In the genomic region with DNA sequence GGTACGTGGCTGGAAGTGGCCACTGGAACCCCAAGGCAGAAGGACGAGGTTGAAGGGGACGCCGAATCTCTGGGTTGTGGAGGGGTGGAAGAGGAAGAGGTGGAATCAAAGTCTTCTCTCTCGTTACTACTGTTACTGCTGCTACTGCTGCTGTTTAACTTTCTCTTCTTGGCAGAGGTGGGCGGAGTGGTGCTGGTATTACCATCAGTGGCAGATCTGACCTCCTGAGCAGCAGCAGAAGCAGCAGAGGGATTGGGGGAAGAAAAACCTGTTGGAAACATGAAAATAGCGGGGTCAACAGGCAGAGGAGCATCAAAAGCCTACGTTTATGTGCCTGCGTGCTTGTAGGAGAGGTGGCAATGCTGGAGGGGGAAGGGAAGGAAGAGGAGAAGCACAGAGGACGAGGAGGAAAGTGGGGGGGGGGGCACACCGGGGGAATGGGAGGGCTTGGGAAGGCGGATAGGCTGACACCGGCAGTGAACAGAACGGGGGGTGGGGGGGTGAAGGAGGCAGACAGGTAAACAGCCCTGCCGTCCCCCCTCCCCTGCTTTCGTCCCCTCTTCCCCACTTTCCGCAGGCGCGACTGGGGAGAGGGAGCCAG, we compare ENCODE assay signal across 8 mouse cellular contexts. TPM values are rescaled to one million over a fixed set of nuclear protein-coding genes. Genes with fewer than 3 reads are reported as not detected.
DNase-seq lines count a peak whose midpoint lies in the region; ATAC-seq and TF ChIP-seq lines count a peak whose summit lies in the region.

No protein-coding gene starts in this region.

- H3K4me2 ChIP-seq in embryonic facial prominence, embryonic 14.5 days (ENCODE audit: low read depth, low read length) = peak overlapping the region; percentile 65
- peak overlapping the region; percentile 69 for H3K4me2 ChIP-seq in heart, embryonic 15.5 days
- H3K4me2 ChIP-seq in liver, embryonic 15.5 days = peak overlapping the region; percentile 72
- peak overlapping the region; percentile 58 for H3K4me2 ChIP-seq in neural tube, embryonic 11.5 days (ENCODE audit: low read depth)

- H3K27me3 ChIP-seq in testis, adult 2 months (ENCODE audit: control insufficient read depth, insufficient read depth, low read length) = no peaks in the 10 kb centered on the region
- no peaks in the 10 kb centered on the region for H3K27me3 ChIP-seq in embryonic facial prominence, embryonic 14.5 days (replicated peaks; ENCODE audit: control insufficient read depth, insufficient read depth, low read length)
- H3K27me3 ChIP-seq in heart, embryonic 15.5 days = no peaks in the 10 kb centered on the region
- H3K27me3 ChIP-seq in liver, embryonic 15.5 days = no peaks in the 10 kb centered on the region
- H3K27me3 ChIP-seq in neural tube, embryonic 11.5 days (ENCODE audit: control insufficient read depth, insufficient read depth, low read length) = no peaks in the 10 kb centered on the region

- TF ChIP-seq CTCF in testis, adult 2 months (IDR thresholded peaks at IDR 0.05; ENCODE audit: control insufficient read depth, insufficient read depth, insufficient replicate concordance, low read depth, low read length) = no peak

- peak overlapping the region; percentile 75 for H3K9ac ChIP-seq in embryonic facial prominence, embryonic 14.5 days (ENCODE audit: low read depth, low read length)
- peak overlapping the region; percentile 71 for H3K9ac ChIP-seq in heart, embryonic 15.5 days
- H3K9ac ChIP-seq in liver, embryonic 15.5 days = peak overlapping the region; percentile 63
- peak overlapping the region; percentile 58 for H3K9ac ChIP-seq in neural tube, embryonic 11.5 days (ENCODE audit: low read length)

- H3K4me1 ChIP-seq in testis, adult 2 months (ENCODE audit: control insufficient read depth, insufficient read depth, low read length) = peaks cover 5% of the 10 kb centered on the region; the same call in 1 of the 2 replicates
- no peaks in the 10 kb centered on the region for H3K4me1 ChIP-seq in embryonic facial prominence, embryonic 14.5 days (ENCODE audit: control insufficient read depth, insufficient read depth, low read length)
- no peaks in the 10 kb centered on the region for H3K4me1 ChIP-seq in heart, embryonic 15.5 days (replicated peaks)
- peaks cover 9% of the 10 kb centered on the region; the same call in 1 of the 2 replicates for H3K4me1 ChIP-seq in liver, embryonic 15.5 days (replicated peaks)
- no peaks in the 10 kb centered on the region for H3K4me1 ChIP-seq in neural tube, embryonic 11.5 days (ENCODE audit: control insufficient read depth, insufficient read depth, low read length)

- no peak for DNase-seq in testis, postnatal 14 days (ENCODE audit: low spot score)
- DNase-seq in embryonic facial prominence, embryonic 14.5 days (ENCODE audit: low spot score) = peak; percentile 6
- peak; percentile 18 for DNase-seq in kidney, postnatal 14 days
- no peak for DNase-seq in neural tube, embryonic 11.5 days (ENCODE audit: low spot score)
- peak; percentile 20 for DNase-seq in thymus, postnatal 4 days

- no peaks in the 10 kb centered on the region for H3K9me3 ChIP-seq in embryonic facial prominence, embryonic 14.5 days (ENCODE audit: control insufficient read depth, low read length)
- no peaks in the 10 kb centered on the region for H3K9me3 ChIP-seq in heart, embryonic 15.5 days (replicated peaks)
- H3K9me3 ChIP-seq in liver, embryonic 15.5 days (replicated peaks) = no peaks in the 10 kb centered on the region
- no peaks in the 10 kb centered on the region for H3K9me3 ChIP-seq in neural tube, embryonic 11.5 days (ENCODE audit: control insufficient read depth, low read length)

- ATAC-seq in embryonic facial prominence, embryonic 14.5 days (ENCODE audit: low read depth) = no peak
- ATAC-seq in heart, embryonic 15.5 days (replicated peaks; ENCODE audit: insufficient number of reproducible peaks, insufficient read depth, low FRiP score, low read depth) = peak; percentile 24; the same call in 1 of the 2 replicates
- ATAC-seq in liver, embryonic 15.5 days (ENCODE audit: insufficient read depth) = no peak
- 0 out of 2 replicates have a peak, but pooled peaks have one; percentile 10 for ATAC-seq in neural tube, embryonic 11.5 days (ENCODE audit: insufficient read depth, low FRiP score, low TSS enrichment)

- TF ChIP-seq POLR2A in testis, adult 2 months (IDR thresholded peaks at IDR 0.05; ENCODE audit: control insufficient read depth, low read depth, low read length) = no peak

- WGBS in embryonic facial prominence, embryonic 14.5 days = 31% methylated on average over 10 of the region's 19 CpGs
- 18% methylated on average over 9 of the region's 19 CpGs for WGBS in heart, embryonic 15.5 days
- WGBS in liver, embryonic 15.5 days (ENCODE audit: insufficient replicate concordance) = 11% methylated on average over 11 of the region's 19 CpGs
- 13% methylated on average over 15 of the region's 19 CpGs for WGBS in neural tube, embryonic 11.5 days

- H3K36me3 ChIP-seq in testis, adult 2 months (ENCODE audit: control insufficient read depth, insufficient read depth, low read length) = no peaks in the 10 kb centered on the region
- 0 out of 2 replicates have a peak, but pooled peaks cover 18% of the 10 kb centered on the region for H3K36me3 ChIP-seq in embryonic facial prominence, embryonic 14.5 days (ENCODE audit: control insufficient read depth, insufficient read depth, low read length)
- H3K36me3 ChIP-seq in heart, embryonic 15.5 days = no peaks in the 10 kb centered on the region; the same call in 1 of the 2 replicates
- H3K36me3 ChIP-seq in liver, embryonic 15.5 days (replicated peaks) = peaks cover 20% of the 10 kb centered on the region
- no peaks in the 10 kb centered on the region for H3K36me3 ChIP-seq in neural tube, embryonic 11.5 days (ENCODE audit: control insufficient read depth, insufficient read depth, low read length)

- H3K27ac ChIP-seq in testis, adult 2 months (ENCODE audit: control insufficient read depth, insufficient read depth, low read depth, low read length) = peak overlapping the region; percentile 69
- peak overlapping the region; percentile 95 for H3K27ac ChIP-seq in embryonic facial prominence, embryonic 14.5 days (replicated peaks; ENCODE audit: low read depth, low read length)
- H3K27ac ChIP-seq in heart, embryonic 15.5 days = peak overlapping the region; percentile 98
- H3K27ac ChIP-seq in liver, embryonic 15.5 days (replicated peaks) = peak overlapping the region; percentile 88
- H3K27ac ChIP-seq in neural tube, embryonic 11.5 days (ENCODE audit: low read depth, low read length) = peak overlapping the region; percentile 68

- peak overlapping the region; percentile 91 for H3K4me3 ChIP-seq in testis, adult 2 months (ENCODE audit: control insufficient read depth, low read depth, low read length)
- H3K4me3 ChIP-seq in embryonic facial prominence, embryonic 14.5 days (ENCODE audit: low read depth, low read length) = peak overlapping the region; percentile 49
- peak overlapping the region; percentile 65 for H3K4me3 ChIP-seq in heart, embryonic 15.5 days
- peak overlapping the region; percentile 75 for H3K4me3 ChIP-seq in liver, embryonic 15.5 days (replicated peaks)
- peak overlapping the region; percentile 40 for H3K4me3 ChIP-seq in neural tube, embryonic 11.5 days (ENCODE audit: low read depth, low read length)

RNA-seq across cellular contexts. Expression of a gene that starts 12.0 kb away (rescaled TPM):
- polyA plus RNA-seq in testis, adult 2 months (2012; rRNA removed) = 11.6 and 13.8 TPM in 2 replicates
- polyA plus RNA-seq in embryonic facial prominence, embryonic 14.5 days (2014; fragmentation: Nextera tagmentation; extraction: Ambion mirVana) = 32.7 and 36.9 TPM in 2 replicates
- polyA plus RNA-seq in heart, embryonic 15.5 days (2015; fragmentation: Nextera tagmentation; extraction: Ambion mirVana) = 13.6 and 14.3 TPM in 2 replicates
- polyA plus RNA-seq in liver, embryonic 15.5 days (2015; fragmentation: Nextera tagmentation; extraction: Ambion mirVana) = 7.7 and 8.6 TPM in 2 replicates
- polyA plus RNA-seq in neural tube, embryonic 11.5 days (2014; fragmentation: Nextera tagmentation; extraction: Ambion mirVana) = 45.5 and 47.8 TPM in 2 replicates

RNA-seq across cellular contexts. Expression of a gene that starts 36.3 kb away (rescaled TPM):
- 2.1 and 3.0 TPM in 2 replicates for polyA plus RNA-seq in testis, adult 2 months (2012; rRNA removed)
- 92.1 and 104 TPM in 2 replicates for polyA plus RNA-seq in embryonic facial prominence, embryonic 14.5 days (2014; fragmentation: Nextera tagmentation; extraction: Ambion mirVana)
- polyA plus RNA-seq in heart, embryonic 15.5 days (2015; fragmentation: Nextera tagmentation; extraction: Ambion mirVana) = 54.2 and 58.7 TPM in 2 replicates
- polyA plus RNA-seq in liver, embryonic 15.5 days (2015; fragmentation: Nextera tagmentation; extraction: Ambion mirVana) = 32.4 and 40.8 TPM in 2 replicates
- polyA plus RNA-seq in neural tube, embryonic 11.5 days (2014; fragmentation: Nextera tagmentation; extraction: Ambion mirVana) = 102 TPM in 2 replicates

Comparison
In these comparisons a context has a peak if more than half of its experiments do, and no peak if none do; other contexts are left out.
1. H3K4me3 ChIP-seq: peak in every context shown above with its lines; median percentile 91 in testis, adult 2 months; 75 in liver, embryonic 15.5 days; 65 in heart, embryonic 15.5 days; 49 in embryonic facial prominence, embryonic 14.5 days; 40 in neural tube, embryonic 11.5 days.
2. DNase-seq: peak in embryonic facial prominence, embryonic 14.5 days (single experiment), kidney, postnatal 14 days (single experiment) and thymus, postnatal 4 days (single experiment); none in testis, postnatal 14 days (single experiment) and neural tube, embryonic 11.5 days (single experiment).
3. ATAC-seq: peak in heart, embryonic 15.5 days (single experiment) and neural tube, embryonic 11.5 days (single experiment); none in embryonic facial prominence, embryonic 14.5 days (single experiment) and liver, embryonic 15.5 days (single experiment).
4. Peak in every context shown above with its lines, with median percentiles within 50 percentile points of each other: H3K27ac ChIP-seq, H3K4me2 ChIP-seq and H3K9ac ChIP-seq.